In genomic region chr4:117119636-117120035, GRCm38 (mm10) we compare ENCODE assay signal across 8 mouse cellular contexts. TPM values are rescaled to one million over a fixed set of nuclear protein-coding genes. Genes with fewer than 3 reads are reported as not detected.
DNase-seq lines count a peak whose midpoint lies in the region; ATAC-seq and TF ChIP-seq lines count a peak whose summit lies in the region.

No protein-coding gene starts in this region.

- H3K4me3 ChIP-seq in kidney, embryonic 15.5 days (replicated peaks), result peak overlapping the region; percentile 73
- peak overlapping the region; percentile 70; the same call in 1 of the 2 replicates for H3K4me3 ChIP-seq in embryonic facial prominence, embryonic 11.5 days (ENCODE audit: low read depth, low read length)
- H3K4me3 ChIP-seq in hindbrain, postnatal 0 days (ENCODE audit: low read length), result peak overlapping the region; percentile 61
- peak overlapping the region; percentile 57 for H3K4me3 ChIP-seq in midbrain, postnatal 0 days (ENCODE audit: low read depth, low read length)

- H3K9me3 ChIP-seq in kidney, embryonic 15.5 days (replicated peaks), result no peaks in the 10 kb centered on the region
- H3K9me3 ChIP-seq in embryonic facial prominence, embryonic 11.5 days (replicated peaks; ENCODE audit: control insufficient read depth, low read length), result no peaks in the 10 kb centered on the region
- no peaks in the 10 kb centered on the region for H3K9me3 ChIP-seq in hindbrain, postnatal 0 days (ENCODE audit: low read length)
- no peaks in the 10 kb centered on the region for H3K9me3 ChIP-seq in midbrain, postnatal 0 days (ENCODE audit: low read length)

- peaks cover 12% of the 10 kb centered on the region for H3K4me1 ChIP-seq in kidney, embryonic 15.5 days
- H3K4me1 ChIP-seq in embryonic facial prominence, embryonic 11.5 days (ENCODE audit: control insufficient read depth, insufficient read depth, low read length), result no peaks in the 10 kb centered on the region; the same call in 1 of the 2 replicates
- no peaks in the 10 kb centered on the region for H3K4me1 ChIP-seq in hindbrain, postnatal 0 days (ENCODE audit: insufficient read depth, low read length)
- no peaks in the 10 kb centered on the region for H3K4me1 ChIP-seq in midbrain, postnatal 0 days (ENCODE audit: insufficient read depth, low read length)

- TF ChIP-seq CTCF in hindbrain, postnatal 0 days (IDR thresholded peaks at IDR 0.05; ENCODE audit: low read depth), result no peak
- no peak for TF ChIP-seq CTCF in midbrain, postnatal 0 days (IDR thresholded peaks at IDR 0.05)

- peaks cover 6% of the 10 kb centered on the region; the same call in 1 of the 2 replicates for H3K36me3 ChIP-seq in kidney, embryonic 15.5 days
- H3K36me3 ChIP-seq in embryonic facial prominence, embryonic 11.5 days (replicated peaks; ENCODE audit: control insufficient read depth, insufficient read depth, low read depth, low read length), result no peaks in the 10 kb centered on the region
- H3K36me3 ChIP-seq in hindbrain, postnatal 0 days (ENCODE audit: insufficient read depth, low read length), result peaks cover 5% of the 10 kb centered on the region; the same call in 1 of the 2 replicates
- H3K36me3 ChIP-seq in midbrain, postnatal 0 days (ENCODE audit: insufficient read depth, low read length), result 0 out of 2 replicates have a peak, but pooled peaks cover 5% of the 10 kb centered on the region

- H3K27me3 ChIP-seq in kidney, embryonic 15.5 days, result no peaks in the 10 kb centered on the region
- no peaks in the 10 kb centered on the region for H3K27me3 ChIP-seq in embryonic facial prominence, embryonic 11.5 days (ENCODE audit: control insufficient read depth, insufficient read depth, low read length)
- no peaks in the 10 kb centered on the region for H3K27me3 ChIP-seq in hindbrain, postnatal 0 days (ENCODE audit: insufficient read depth, low read length)
- H3K27me3 ChIP-seq in midbrain, postnatal 0 days (ENCODE audit: insufficient read depth, low read length), result no peaks in the 10 kb centered on the region

- no peak for DNase-seq in kidney, postnatal 4 days
- DNase-seq in embryonic facial prominence, embryonic 11.5 days (ENCODE audit: low spot score), result no peak
- no peak for DNase-seq in hindbrain, postnatal 0 days (ENCODE audit: low spot score)
- no peak for DNase-seq in midbrain, postnatal 0 days (ENCODE audit: low spot score)
- no peak for DNase-seq in layer of hippocampus, postnatal 25 days (ENCODE audit: extremely low spot score in 1 of 2, low spot score in 1 of 2)
- DNase-seq in spleen, postnatal 4 days (ENCODE audit: low spot score in 2 of 2), result no peak
- DNase-seq in gastrocnemius, adult 8-10 months (ENCODE audit: low spot score in 2 of 2), result no peak

- H3K9ac ChIP-seq in kidney, embryonic 15.5 days, result peak overlapping the region; percentile 63
- H3K9ac ChIP-seq in embryonic facial prominence, embryonic 11.5 days (replicated peaks; ENCODE audit: low read length), result peak overlapping the region; percentile 70; the same call in 1 of the 2 replicates
- H3K9ac ChIP-seq in hindbrain, postnatal 0 days (replicated peaks; ENCODE audit: low read length), result peak overlapping the region; percentile 69
- H3K9ac ChIP-seq in midbrain, postnatal 0 days (replicated peaks; ENCODE audit: low read length, poor library complexity, severe bottlenecking), result peak overlapping the region; percentile 74

- no peak for ATAC-seq in kidney, embryonic 15.5 days (replicated peaks; ENCODE audit: low FRiP score)
- no peak for ATAC-seq in embryonic facial prominence, embryonic 11.5 days (replicated peaks; ENCODE audit: insufficient number of reproducible peaks, low FRiP score, low TSS enrichment, low read depth)
- no peak for ATAC-seq in hindbrain, postnatal 0 days
- peak; percentile 5; the same call in 1 of the 2 replicates for ATAC-seq in midbrain, postnatal 0 days (ENCODE audit: low FRiP score)

- peak overlapping the region; percentile 93 for H3K4me2 ChIP-seq in kidney, embryonic 15.5 days
- peak overlapping the region; percentile 100 for H3K4me2 ChIP-seq in embryonic facial prominence, embryonic 11.5 days (ENCODE audit: low read depth, low read length)
- peak overlapping the region; percentile 98 for H3K4me2 ChIP-seq in hindbrain, postnatal 0 days (ENCODE audit: low read depth, low read length)
- H3K4me2 ChIP-seq in midbrain, postnatal 0 days (ENCODE audit: low read depth, low read length, poor library complexity, severe bottlenecking), result peak overlapping the region; percentile 86

- peak overlapping the region; percentile 90 for H3K27ac ChIP-seq in kidney, embryonic 15.5 days
- H3K27ac ChIP-seq in embryonic facial prominence, embryonic 11.5 days (replicated peaks; ENCODE audit: low read depth, low read length), result peak overlapping the region; percentile 64; the same call in 1 of the 2 replicates
- peak overlapping the region; percentile 92 for H3K27ac ChIP-seq in hindbrain, postnatal 0 days
- H3K27ac ChIP-seq in midbrain, postnatal 0 days (ENCODE audit: low read depth, low read length), result peak overlapping the region; percentile 94

- 80% methylated on average over 5 of the region's 5 CpGs for WGBS in kidney, embryonic 15.5 days
- WGBS in embryonic facial prominence, embryonic 11.5 days, result 85% methylated on average over 5 of the region's 5 CpGs
- WGBS in hindbrain, postnatal 0 days, result 80% methylated on average over 5 of the region's 5 CpGs
- 70% methylated on average over 5 of the region's 5 CpGs for WGBS in midbrain, postnatal 0 days

RNA-seq across cellular contexts. Expression of gene Btbd19, which starts 5.9 kb away (rescaled TPM):
- 5.2 and 6.6 TPM in 2 replicates for polyA plus RNA-seq in kidney, embryonic 15.5 days (2015; fragmentation: Nextera tagmentation; extraction: Ambion mirVana)
- 1.8 and 2.8 TPM in 2 replicates for polyA plus RNA-seq in embryonic facial prominence, embryonic 11.5 days (2014; fragmentation: Nextera tagmentation; extraction: Ambion mirVana)
- total RNA-seq in hindbrain, postnatal 0 days (2014; rRNA removed), result 7.8 and 9.1 TPM in 2 replicates
- polyA plus RNA-seq in hindbrain, postnatal 0 days (2015; fragmentation: Nextera tagmentation; extraction: Ambion mirVana), result 4.9 and 5.4 TPM in 2 replicates
- total RNA-seq in midbrain, postnatal 0 days (2014; rRNA removed), result 7.3 and 8.2 TPM in 2 replicates
- 3.8 and 4.2 TPM in 2 replicates for polyA plus RNA-seq in midbrain, postnatal 0 days (2015; fragmentation: Nextera tagmentation; extraction: Ambion mirVana)
- 10 to 100 TPM; 10.5 to 12.1 TPM for total RNA-seq in layer of hippocampus, postnatal 25 days (2021)
- 1 to 10 TPM; 1.6 to 3.2 (median 1.8) TPM for total RNA-seq in gastrocnemius, adult 8-10 months (2022)

RNA-seq across cellular contexts. Expression of gene Tctex1d4, which starts 7.0 kb away (rescaled TPM):
- polyA plus RNA-seq in kidney, embryonic 15.5 days (2015; fragmentation: Nextera tagmentation; extraction: Ambion mirVana), result not detected in 2 replicates
- not detected in 2 replicates for polyA plus RNA-seq in embryonic facial prominence, embryonic 11.5 days (2014; fragmentation: Nextera tagmentation; extraction: Ambion mirVana)
- 2.0 and 5.8 TPM in 2 replicates for total RNA-seq in hindbrain, postnatal 0 days (2014; rRNA removed)
- 2.0 and 2.8 TPM in 2 replicates for polyA plus RNA-seq in hindbrain, postnatal 0 days (2015; fragmentation: Nextera tagmentation; extraction: Ambion mirVana)
- 1.3 and 5.8 TPM in 2 replicates for total RNA-seq in midbrain, postnatal 0 days (2014; rRNA removed)
- 1.2 TPM in 2 replicates for polyA plus RNA-seq in midbrain, postnatal 0 days (2015; fragmentation: Nextera tagmentation; extraction: Ambion mirVana)
- total RNA-seq in layer of hippocampus, postnatal 25 days (2021), result under 1 TPM; 0.27 to 0.75 TPM
- not detected for total RNA-seq in gastrocnemius, adult 8-10 months (2022)

RNA-seq across cellular contexts. Expression of gene Plk3, which starts 14.1 kb away (rescaled TPM):
- 2.9 and 3.5 TPM in 2 replicates for polyA plus RNA-seq in kidney, embryonic 15.5 days (2015; fragmentation: Nextera tagmentation; extraction: Ambion mirVana)
- 4.9 and 7.2 TPM in 2 replicates for polyA plus RNA-seq in embryonic facial prominence, embryonic 11.5 days (2014; fragmentation: Nextera tagmentation; extraction: Ambion mirVana)
- total RNA-seq in hindbrain, postnatal 0 days (2014; rRNA removed), result 23.9 and 29.8 TPM in 2 replicates
- 26.8 and 29.1 TPM in 2 replicates for polyA plus RNA-seq in hindbrain, postnatal 0 days (2015; fragmentation: Nextera tagmentation; extraction: Ambion mirVana)
- 20.8 and 28.2 TPM in 2 replicates for total RNA-seq in midbrain, postnatal 0 days (2014; rRNA removed)
- 26.6 and 26.8 TPM in 2 replicates for polyA plus RNA-seq in midbrain, postnatal 0 days (2015; fragmentation: Nextera tagmentation; extraction: Ambion mirVana)
- total RNA-seq in layer of hippocampus, postnatal 25 days (2021), result 10 to 100 TPM; 10.9 to 11.9 TPM
- total RNA-seq in gastrocnemius, adult 8-10 months (2022), result under 1 TPM; 0.29 to 0.89 (median 0.46) TPM

RNA-seq across cellular contexts. Expression of gene Ptch2, which starts 23.8 kb away (rescaled TPM):
- polyA plus RNA-seq in kidney, embryonic 15.5 days (2015; fragmentation: Nextera tagmentation; extraction: Ambion mirVana), result 7.6 and 10.2 TPM in 2 replicates
- polyA plus RNA-seq in embryonic facial prominence, embryonic 11.5 days (2014; fragmentation: Nextera tagmentation; extraction: Ambion mirVana), result 2.7 and 5.6 TPM in 2 replicates
- total RNA-seq in hindbrain, postnatal 0 days (2014; rRNA removed), result 16.1 and 18.8 TPM in 2 replicates
- 4.1 and 4.4 TPM in 2 replicates for polyA plus RNA-seq in hindbrain, postnatal 0 days (2015; fragmentation: Nextera tagmentation; extraction: Ambion mirVana)
- 6.8 and 12.2 TPM in 2 replicates for total RNA-seq in midbrain, postnatal 0 days (2014; rRNA removed)
- 3.5 and 3.7 TPM in 2 replicates for polyA plus RNA-seq in midbrain, postnatal 0 days (2015; fragmentation: Nextera tagmentation; extraction: Ambion mirVana)
- 1 to 10 TPM; 1.4 to 3.0 TPM for total RNA-seq in layer of hippocampus, postnatal 25 days (2021)
- under 1 TPM; 0.22 to 0.76 (median 0.69) TPM for total RNA-seq in gastrocnemius, adult 8-10 months (2022)

RNA-seq across cellular contexts. Expression of gene Rps8, which starts 36.4 kb away (rescaled TPM):
- 1,027 and 1,077 TPM in 2 replicates for polyA plus RNA-seq in kidney, embryonic 15.5 days (2015; fragmentation: Nextera tagmentation; extraction: Ambion mirVana)
- polyA plus RNA-seq in embryonic facial prominence, embryonic 11.5 days (2014; fragmentation: Nextera tagmentation; extraction: Ambion mirVana), result 963 and 976 TPM in 2 replicates
- total RNA-seq in hindbrain, postnatal 0 days (2014; rRNA removed), result 463 and 470 TPM in 2 replicates
- 523 and 530 TPM in 2 replicates for polyA plus RNA-seq in hindbrain, postnatal 0 days (2015; fragmentation: Nextera tagmentation; extraction: Ambion mirVana)
- 439 and 604 TPM in 2 replicates for total RNA-seq in midbrain, postnatal 0 days (2014; rRNA removed)
- 475 and 493 TPM in 2 replicates for polyA plus RNA-seq in midbrain, postnatal 0 days (2015; fragmentation: Nextera tagmentation; extraction: Ambion mirVana)
- 100 to 1,000 TPM; 437 to 521 TPM for total RNA-seq in layer of hippocampus, postnatal 25 days (2021)
- 100 to 1,000 TPM; 486 to 610 (median 547) TPM for total RNA-seq in gastrocnemius, adult 8-10 months (2022)

Comparison
In these comparisons a context has a peak if more than half of its experiments do, and no peak if none do; other contexts are left out.
1. RNA of gene Plk3, which starts 14.1 kb away (total RNA-seq): 23.9 to 29.8 TPM in hindbrain, postnatal 0 days, 20.8 to 28.2 TPM in midbrain, postnatal 0 days and 10.9 to 11.9 TPM in layer of hippocampus, postnatal 25 days; 0.29 to 0.89 TPM in gastrocnemius, adult 8-10 months; every median in the first group is over 4 times any median in the second.
2. Peak in every context shown above with its lines, with median percentiles within 50 percentile points of each other: H3K27ac ChIP-seq, H3K4me2 ChIP-seq, H3K4me3 ChIP-seq and H3K9ac ChIP-seq.